Mouse (Mus musculus) thymus, postnatal 10 days (tissue): Measurements from ENCODE around the gene Elmsan1.

Source experiments
- DNase-seq, 2 experiments: peaks; one replicate each; pipeline ENCODE4 v3.0.0; 2021; ENCODE audit warnings: low spot score in 2 of 2

Elmsan1 gene

GRCm38 (mm10) chr12:84148622-84149012 is 70.1 kb downstream of the Elmsan1 start:
- DNase-seq = no peak

GRCm38 (mm10) chr12:84147954-84148621 is 70.6 kb downstream of the Elmsan1 start, which contains the start of gene Pnma1:
TSS of gene Pnma1 (minus strand) at chr12:84148489.
- peak; percentile 47 to 50 for DNase-seq

- DNase-seq = no peak
Measured at GRCm38 (mm10) chr12:84142281-84143050, 76.2 kb downstream of the Elmsan1 start.

GRCm38 (mm10) chr12:84141271-84141670 is 77.4 kb downstream of the Elmsan1 start:
- no peak for DNase-seq

- DNase-seq = no peak
Measured at GRCm38 (mm10) chr12:84140135-84140534, 78.5 kb downstream of the Elmsan1 start.

- no peak for DNase-seq
Measured at GRCm38 (mm10) chr12:84137131-84137530, 81.5 kb downstream of the Elmsan1 start.

GRCm38 (mm10) chr12:84132265-84132664 is 86.4 kb downstream of the Elmsan1 start:
- DNase-seq = peak in 1 of 2 experiments; percentile 52

GRCm38 (mm10) chr12:84129931-84130330 is 88.8 kb downstream of the Elmsan1 start:
- no peak for DNase-seq

- DNase-seq = no peak
Measured at GRCm38 (mm10) chr12:84128576-84128975, 90.1 kb downstream of the Elmsan1 start.

- no peak for DNase-seq
Measured at GRCm38 (mm10) chr12:84126899-84127298, 91.8 kb downstream of the Elmsan1 start.

GRCm38 (mm10) chr12:84125892-84126291 is 92.8 kb downstream of the Elmsan1 start:
- no peak for DNase-seq

GRCm38 (mm10) chr12:84119584-84119983 is 99.1 kb downstream of the Elmsan1 start:
- DNase-seq = no peak

- DNase-seq = peak; percentile 73 to 81
Measured at GRCm38 (mm10) chr12:84114153-84114994, 104.3 kb downstream of the Elmsan1 start, which contains the start of gene Dnal1. TSS of gene Dnal1 (plus strand) at chr12:84114366.

GRCm38 (mm10) chr12:84113676-84114075 is 105.0 kb downstream of the Elmsan1 start:
- no peak for DNase-seq

- no peak for DNase-seq
Measured at GRCm38 (mm10) chr12:84110814-84111213, 107.9 kb downstream of the Elmsan1 start.

- DNase-seq = no peak
Measured at GRCm38 (mm10) chr12:84109924-84110323, 108.8 kb downstream of the Elmsan1 start.

GRCm38 (mm10) chr12:84107692-84108091 is 111.0 kb downstream of the Elmsan1 start:
- DNase-seq = no peak

GRCm38 (mm10) chr12:84107012-84107411 is 111.7 kb downstream of the Elmsan1 start:
- DNase-seq = no peak

- DNase-seq = no peak
Measured at GRCm38 (mm10) chr12:84101493-84101845, 117.2 kb downstream of the Elmsan1 start.

- DNase-seq = peak in 1 of 2 experiments; percentile 25
Measured at GRCm38 (mm10) chr12:84100604-84101492, 117.8 kb downstream of the Elmsan1 start, which contains the start of gene Acot6. TSS of gene Acot6 (plus strand) at chr12:84100654.

GRCm38 (mm10) chr12:84100071-84100470 is 118.6 kb downstream of the Elmsan1 start:
- no peak for DNase-seq
